Mouse (Mus musculus): Measurements from ENCODE around the gene Tmem266. TPM values are rescaled to one million over a fixed set of nuclear protein-coding genes. Genes with fewer than 3 reads are reported as not detected.

The Tmem266 gene
- polyA plus RNA-seq, 1 experiment: 0.36 TPM

DNA sequence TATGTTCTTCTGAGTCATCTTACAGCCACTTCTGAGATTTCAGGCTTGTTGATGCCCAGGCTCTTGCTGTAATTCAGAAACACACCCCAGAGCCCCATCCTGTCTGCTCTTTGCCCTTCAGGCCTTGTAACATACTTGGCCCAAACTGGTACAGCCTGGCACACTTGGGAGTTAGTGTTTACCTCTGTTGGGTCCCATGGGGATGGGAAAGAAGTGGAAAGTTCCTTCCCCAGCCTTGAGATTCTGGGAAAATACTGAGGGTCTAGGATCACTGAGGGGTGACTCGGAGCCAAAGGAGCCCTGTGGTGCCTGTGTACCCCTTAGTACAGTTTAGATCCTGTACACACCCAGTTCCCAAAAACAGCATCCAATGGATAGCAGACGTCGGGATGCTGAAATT is 95.1 kb downstream of the Tmem266 start:
- H3K9ac ChIP-seq (ENCODE audit: low read depth, poor library complexity, severe bottlenecking): no peak overlapping the region
- no peaks in the 10 kb centered on the region for H3K9me3 ChIP-seq (replicated peaks; ENCODE audit: control insufficient read depth, insufficient read depth, low read length, poor library complexity, severe bottlenecking)
- no peaks in the 10 kb centered on the region for H3K27me3 ChIP-seq (ENCODE audit: control insufficient read depth, insufficient read depth, low read length, poor library complexity, severe bottlenecking)
- H3K36me3 ChIP-seq (ENCODE audit: control insufficient read depth, insufficient read depth, low read length, poor library complexity, severe bottlenecking): no peaks in the 10 kb centered on the region
- peaks cover 2% of the 10 kb centered on the region for H3K4me1 ChIP-seq (ENCODE audit: control insufficient read depth, insufficient read depth, low read length)
- no peak overlapping the region for H3K4me3 ChIP-seq (ENCODE audit: low read depth, low read length)
- no peak overlapping the region for H3K27ac ChIP-seq (ENCODE audit: insufficient read depth, low read length)
- TF ChIP-seq CTCF (IDR thresholded peaks at IDR 0.05; ENCODE audit: low read depth, low read length) (no peak), POLR2A (IDR thresholded peaks at IDR 0.05; ENCODE audit: insufficient read depth, low read length) (no peak), EP300 (IDR thresholded peaks at IDR 0.05; ENCODE audit: insufficient read depth, low read depth, low read length) (no peak)

DNA sequence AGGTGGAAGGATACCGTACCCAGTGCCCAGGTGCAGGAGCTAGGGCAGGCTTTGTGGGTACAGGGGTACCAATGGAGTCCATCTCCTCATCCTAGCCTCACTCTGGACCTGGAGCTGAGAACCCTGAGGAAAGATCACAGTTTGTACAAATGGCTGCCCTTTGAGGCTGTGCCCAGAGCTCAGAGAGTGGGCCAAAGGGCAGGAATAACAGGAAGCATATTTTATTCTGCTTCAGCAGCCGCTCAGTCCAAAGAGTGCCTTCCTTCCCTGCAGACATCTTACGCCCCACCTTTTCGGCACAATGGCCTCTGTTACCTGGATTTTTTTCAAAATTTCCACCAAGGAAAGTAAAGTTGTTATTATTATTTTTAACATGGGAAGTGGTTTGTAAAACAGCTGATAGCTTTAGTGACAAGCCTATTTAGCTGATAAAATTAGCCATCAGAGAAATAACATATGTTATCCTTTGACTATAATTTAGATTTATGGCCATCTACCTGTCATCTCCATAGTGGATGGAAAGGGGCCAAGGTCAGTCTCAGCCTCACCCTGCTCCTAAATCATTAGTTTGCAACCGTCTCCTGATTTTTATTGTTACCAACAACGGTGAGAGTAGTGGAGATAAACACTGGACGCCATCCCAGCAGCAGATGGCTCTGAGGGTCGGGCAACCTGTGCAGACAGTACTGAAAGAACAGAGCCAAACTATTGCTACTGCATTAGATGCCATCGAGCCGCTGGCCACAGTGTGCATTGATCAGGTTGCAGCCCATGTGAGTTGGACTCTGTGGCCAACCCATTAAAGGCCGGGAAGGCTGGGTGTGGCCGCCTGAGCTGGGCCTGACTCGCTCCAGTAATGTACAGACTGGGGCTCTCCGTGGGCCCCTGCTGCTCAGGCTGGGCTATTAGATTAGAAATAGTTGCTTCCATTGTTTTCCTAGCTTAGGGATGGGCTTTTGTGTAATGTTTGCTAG is 97.0 kb downstream of the Tmem266 start:
- TF ChIP-seq CTCF (IDR thresholded peaks at IDR 0.05; ENCODE audit: low read depth, low read length) (no peak), POLR2A (IDR thresholded peaks at IDR 0.05; ENCODE audit: insufficient read depth, low read length) (no peak), EP300 (IDR thresholded peaks at IDR 0.05; ENCODE audit: insufficient read depth, low read depth, low read length) (no peak)
- Histone ChIP-seq H3K27me3 (ENCODE audit: control insufficient read depth, insufficient read depth, low read length, poor library complexity, severe bottlenecking) (no peaks in the 10 kb centered on the region), H3K4me1 (ENCODE audit: control insufficient read depth, insufficient read depth, low read length) (peaks cover 2% of the 10 kb centered on the region), H3K9ac (ENCODE audit: low read depth, poor library complexity, severe bottlenecking) (no peak overlapping the region), H3K27ac (ENCODE audit: insufficient read depth, low read length) (no peak overlapping the region), H3K4me3 (ENCODE audit: low read depth, low read length) (no peak overlapping the region), H3K9me3 (replicated peaks; ENCODE audit: control insufficient read depth, insufficient read depth, low read length, poor library complexity, severe bottlenecking) (no peaks in the 10 kb centered on the region), H3K36me3 (ENCODE audit: control insufficient read depth, insufficient read depth, low read length, poor library complexity, severe bottlenecking) (no peaks in the 10 kb centered on the region)

DNA sequence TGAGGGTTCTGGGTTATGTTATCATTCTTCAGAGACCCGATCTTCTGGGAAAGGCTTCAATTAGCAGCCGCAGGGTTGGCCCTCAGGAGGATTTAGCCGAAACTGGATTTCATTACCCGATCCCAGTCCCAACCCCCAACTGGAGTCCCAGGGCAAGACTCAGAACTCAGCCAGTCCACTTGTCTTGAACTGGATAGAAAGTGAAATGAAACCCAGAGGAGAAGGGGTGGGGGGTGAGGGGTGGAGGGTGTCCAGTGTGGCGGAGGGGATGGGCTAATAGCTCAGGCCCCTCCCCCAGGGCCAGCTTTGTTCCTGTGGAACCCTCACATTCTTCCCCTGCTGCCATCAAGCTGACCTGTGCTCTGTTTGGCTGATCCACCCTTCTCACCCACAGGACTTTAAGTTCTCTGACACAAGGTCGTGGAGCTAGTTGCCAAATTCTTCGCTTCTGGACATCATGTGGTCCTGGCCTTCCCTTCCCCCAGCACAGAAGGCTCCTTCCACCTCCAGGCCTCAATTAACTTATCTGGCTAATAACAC is 98.6 kb downstream of the Tmem266 start:
- Histone ChIP-seq H3K27me3 (ENCODE audit: control insufficient read depth, insufficient read depth, low read length, poor library complexity, severe bottlenecking) (no peaks in the 10 kb centered on the region), H3K4me1 (ENCODE audit: control insufficient read depth, insufficient read depth, low read length) (no peaks in the 10 kb centered on the region), H3K27ac (ENCODE audit: insufficient read depth, low read length) (no peak overlapping the region), H3K9me3 (replicated peaks; ENCODE audit: control insufficient read depth, insufficient read depth, low read length, poor library complexity, severe bottlenecking) (no peaks in the 10 kb centered on the region), H3K9ac (ENCODE audit: low read depth, poor library complexity, severe bottlenecking) (no peak overlapping the region), H3K4me3 (ENCODE audit: low read depth, low read length) (no peak overlapping the region), H3K36me3 (ENCODE audit: control insufficient read depth, insufficient read depth, low read length, poor library complexity, severe bottlenecking) (no peaks in the 10 kb centered on the region)
- TF ChIP-seq POLR2A (IDR thresholded peaks at IDR 0.05; ENCODE audit: insufficient read depth, low read length) (no peak), CTCF (IDR thresholded peaks at IDR 0.05; ENCODE audit: low read depth, low read length) (no peak), EP300 (IDR thresholded peaks at IDR 0.05; ENCODE audit: insufficient read depth, low read depth, low read length) (no peak)

DNA sequence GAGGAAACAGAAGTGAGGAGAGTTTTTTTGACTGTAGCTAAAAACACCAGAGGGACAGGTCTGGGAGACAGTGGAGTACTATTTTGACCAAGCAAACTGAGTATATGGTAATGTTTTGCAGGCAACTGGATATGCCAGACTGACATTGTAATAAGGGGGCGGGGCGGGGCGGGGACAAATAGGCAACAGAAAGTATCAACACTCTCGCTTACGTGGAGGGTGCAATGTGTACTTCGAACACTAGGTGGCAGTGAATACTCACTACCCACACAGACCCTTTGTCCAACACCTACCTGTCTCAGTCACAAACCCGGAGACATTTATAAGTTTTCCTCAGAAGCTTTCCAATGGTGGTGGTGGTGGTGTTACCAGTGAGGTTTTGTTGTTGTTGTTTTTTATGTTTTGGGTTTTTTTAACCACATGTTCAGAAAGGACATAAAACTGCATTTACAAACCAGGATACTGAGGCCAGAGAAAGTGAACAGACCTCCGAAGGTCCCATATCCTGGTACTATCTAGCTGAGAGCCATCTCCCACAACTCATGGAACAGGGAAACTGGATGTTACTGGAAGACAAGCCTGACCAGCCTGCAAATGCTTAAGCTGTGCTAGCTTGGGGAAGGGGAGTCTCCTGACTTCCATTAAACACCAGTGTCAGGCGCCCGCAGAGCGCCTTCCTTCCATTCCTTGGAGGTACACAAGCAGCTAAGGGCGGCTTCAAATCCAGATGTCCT is 102.7 kb downstream of the Tmem266 start:
- Histone ChIP-seq H3K4me1 (ENCODE audit: control insufficient read depth, insufficient read depth, low read length) (no peaks in the 10 kb centered on the region), H3K27ac (ENCODE audit: insufficient read depth, low read length) (no peak overlapping the region), H3K36me3 (ENCODE audit: control insufficient read depth, insufficient read depth, low read length, poor library complexity, severe bottlenecking) (no peaks in the 10 kb centered on the region), H3K9ac (ENCODE audit: low read depth, poor library complexity, severe bottlenecking) (peak overlapping the region; percentile 7), H3K4me3 (ENCODE audit: low read depth, low read length) (no peak overlapping the region; the same call in 1 of the 2 replicates), H3K9me3 (replicated peaks; ENCODE audit: control insufficient read depth, insufficient read depth, low read length, poor library complexity, severe bottlenecking) (no peaks in the 10 kb centered on the region), H3K27me3 (ENCODE audit: control insufficient read depth, insufficient read depth, low read length, poor library complexity, severe bottlenecking) (no peaks in the 10 kb centered on the region)
- TF ChIP-seq POLR2A (IDR thresholded peaks at IDR 0.05; ENCODE audit: insufficient read depth, low read length) (no peak), CTCF (IDR thresholded peaks at IDR 0.05; ENCODE audit: low read depth, low read length) (peak; percentile 40)

DNA sequence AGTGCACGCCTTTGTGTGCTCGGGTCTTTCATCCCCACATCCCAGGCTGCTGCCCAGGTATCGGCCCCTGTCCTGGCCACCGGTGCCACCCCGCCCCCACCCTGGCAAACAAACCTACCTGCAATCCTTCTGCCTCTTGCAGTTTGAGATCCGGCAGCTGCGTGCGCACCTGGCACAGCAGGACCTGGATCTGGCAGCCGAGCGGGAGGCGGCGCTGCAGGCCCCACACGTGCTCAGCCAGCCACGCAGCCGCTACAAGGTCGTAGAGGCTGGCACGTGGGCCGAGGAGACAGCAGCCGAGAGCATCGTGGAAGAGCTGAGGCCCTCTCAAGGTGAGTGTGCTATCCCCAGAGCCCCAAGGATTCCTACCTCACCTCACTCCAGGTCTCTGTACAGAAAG is 103.4 kb downstream of the Tmem266 start:
- H3K27me3 ChIP-seq (ENCODE audit: control insufficient read depth, insufficient read depth, low read length, poor library complexity, severe bottlenecking): no peaks in the 10 kb centered on the region
- peak overlapping the region; percentile 7 for H3K9ac ChIP-seq (ENCODE audit: low read depth, poor library complexity, severe bottlenecking)
- peak overlapping the region; percentile 43 for H3K4me3 ChIP-seq (ENCODE audit: low read depth, low read length)
- H3K9me3 ChIP-seq (replicated peaks; ENCODE audit: control insufficient read depth, insufficient read depth, low read length, poor library complexity, severe bottlenecking): no peaks in the 10 kb centered on the region
- no peak for TF ChIP-seq POLR2A (IDR thresholded peaks at IDR 0.05; ENCODE audit: insufficient read depth, low read length)
- TF ChIP-seq CTCF (IDR thresholded peaks at IDR 0.05; ENCODE audit: low read depth, low read length): peak; percentile 27
- 0 out of 2 replicates have a peak, but pooled peaks have one; percentile 22 for TF ChIP-seq EP300 (IDR thresholded peaks at IDR 0.05; ENCODE audit: insufficient read depth, low read depth, low read length)
- H3K4me1 ChIP-seq (ENCODE audit: control insufficient read depth, insufficient read depth, low read length): no peaks in the 10 kb centered on the region
- no peak overlapping the region for H3K27ac ChIP-seq (ENCODE audit: insufficient read depth, low read length)
- H3K36me3 ChIP-seq (ENCODE audit: control insufficient read depth, insufficient read depth, low read length, poor library complexity, severe bottlenecking): no peaks in the 10 kb centered on the region
